Mouse (Mus musculus) cerebellum, postnatal 25 days (tissue): Measurements from ENCODE around the gene Toe1.
"Not testable (repeated sequence)": the region's sequence is repeated elsewhere in the genome, so short reads cannot be mapped to it uniquely, and the experiment has no call there.

Experiments used
- DNase-seq, 2 experiments: peaks; one replicate each; pipeline ENCODE4 v3.0.0; 2021; ENCODE audit warnings: mixed read lengths in 2 of 2

Toe1 gene

DNA sequence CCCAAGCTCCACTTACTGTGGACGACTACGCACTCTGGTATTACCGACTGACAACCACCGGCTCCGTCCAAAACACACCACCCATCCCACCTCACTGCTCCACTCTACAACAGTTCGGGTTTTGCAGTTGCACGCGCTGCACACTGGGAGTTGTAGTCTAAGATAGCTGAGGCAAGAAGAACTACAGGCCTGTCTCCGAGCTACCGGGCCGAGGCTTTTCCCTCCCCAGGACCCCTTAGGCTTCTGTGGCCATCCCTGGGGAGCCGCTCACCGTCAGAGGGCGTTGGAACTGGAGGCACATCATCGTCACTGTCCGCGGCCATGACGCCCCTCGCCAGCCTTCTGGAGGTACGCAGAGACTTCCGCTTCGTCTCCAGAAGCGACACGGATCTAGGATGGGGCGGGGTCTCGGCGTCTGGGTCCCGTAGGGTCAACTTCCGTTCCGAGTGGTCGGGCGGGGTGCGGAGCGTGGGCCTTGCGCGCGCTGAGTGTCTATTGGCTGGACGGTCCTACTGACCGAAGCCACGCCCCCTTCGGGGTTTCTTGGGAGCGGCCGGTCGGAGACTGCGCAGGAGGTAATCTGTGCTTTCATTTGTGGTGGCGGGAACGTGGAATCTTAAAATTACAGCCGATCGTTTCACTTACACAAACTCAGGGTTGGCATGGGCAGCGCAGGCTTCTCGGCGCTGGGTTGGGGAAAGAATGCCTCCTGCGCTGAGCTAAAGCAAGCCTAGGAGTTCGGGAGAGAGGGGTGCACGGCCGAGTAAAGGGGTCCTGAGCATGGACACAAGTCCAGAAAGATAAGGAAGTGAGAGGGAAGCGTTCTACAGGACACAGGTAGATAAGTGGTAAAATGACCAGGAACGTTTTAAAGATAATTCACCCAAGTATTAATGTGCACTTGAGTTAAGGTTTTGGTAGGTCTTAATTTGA lies at the start of gene Toe1, which contains the start of gene Mutyh:
Gene Toe1 (minus strand): TSS at position 444 of the 933 bp plus-strand sequence.
Gene Mutyh (plus strand): TSS at position 527 of the 933 bp plus-strand sequence.
- DNase-seq: peak; percentile 91 to 97

DNA sequence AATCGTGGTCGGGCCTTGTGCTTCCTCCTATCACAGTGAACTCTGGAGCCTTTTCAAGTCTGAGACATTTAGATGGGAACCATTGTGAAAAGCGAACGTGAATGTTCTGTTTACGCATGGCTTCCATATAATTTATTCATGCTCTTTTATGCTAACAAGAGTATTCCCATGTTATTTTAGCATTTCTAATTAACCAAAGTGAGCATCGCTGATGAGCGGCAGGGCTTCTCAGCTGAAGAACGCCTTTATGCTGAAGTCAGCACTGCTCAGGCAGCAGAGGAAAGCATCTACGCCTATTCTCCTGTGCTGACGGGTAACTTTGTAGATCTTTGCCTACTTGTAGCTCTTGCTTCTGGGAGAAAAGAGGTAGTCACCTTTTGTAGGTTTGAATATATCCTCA lies 49.8 kb upstream of the Toe1 start:
- DNase-seq: no peak

DNA sequence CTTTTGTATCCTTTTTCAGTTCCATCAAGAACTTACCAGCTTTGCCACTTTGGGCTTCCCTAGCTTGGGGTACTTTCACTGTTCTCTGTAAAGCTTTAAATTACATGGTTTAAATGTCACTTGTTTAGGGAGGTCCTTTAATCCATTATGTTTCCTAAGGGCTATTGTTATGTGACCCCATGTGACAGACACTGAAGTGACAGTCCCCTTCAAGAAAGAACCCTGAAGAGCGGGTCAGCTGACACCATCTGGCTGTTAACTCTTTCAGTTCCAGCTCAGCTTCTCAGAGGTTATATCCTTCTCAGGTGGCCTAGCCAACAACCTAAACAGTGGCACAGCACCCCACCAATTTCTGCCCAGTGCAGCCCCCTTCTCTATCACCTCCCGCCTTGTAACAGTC lies 46.8 kb upstream of the Toe1 start:
- no peak for DNase-seq

DNA sequence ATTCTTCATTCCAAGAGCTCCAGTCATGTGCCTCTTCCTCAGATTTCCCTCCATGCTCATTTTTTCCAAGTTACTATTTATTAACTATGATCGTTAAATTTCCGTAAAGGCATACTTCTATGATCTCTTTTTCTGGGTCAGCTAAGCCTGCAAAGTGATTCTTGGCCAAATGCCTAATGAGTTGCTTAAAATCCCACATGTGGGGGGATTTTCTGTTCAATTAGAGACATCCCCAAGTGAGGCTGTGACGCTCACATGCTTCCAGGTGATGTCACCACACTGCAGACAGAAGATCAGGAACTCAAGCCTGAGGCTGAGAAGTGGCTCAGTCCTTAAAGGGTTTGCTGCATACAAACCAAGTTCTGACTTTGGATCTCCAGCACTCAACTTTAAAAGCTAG lies 42.5 kb upstream of the Toe1 start:
- no peak for DNase-seq

DNA sequence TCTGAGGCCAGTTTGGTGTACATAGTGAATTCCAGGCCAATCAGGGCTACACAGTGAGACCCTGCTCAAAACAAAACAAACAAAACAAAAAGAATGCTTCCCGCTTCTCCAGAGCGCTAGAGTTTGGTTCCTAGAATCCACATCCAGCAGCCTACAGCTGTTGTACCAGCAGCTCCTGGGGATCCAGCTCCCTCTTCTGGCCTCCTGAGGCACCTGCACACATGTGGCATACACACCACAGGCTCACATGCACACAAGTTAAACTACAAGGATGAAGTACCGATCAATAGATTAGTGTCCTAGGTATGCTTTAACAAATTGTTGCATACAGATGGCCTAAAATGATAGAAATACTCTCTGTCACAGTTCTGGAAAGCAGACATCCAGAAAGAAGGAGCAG lies 36.9 kb upstream of the Toe1 start:
- no peak for DNase-seq

DNA sequence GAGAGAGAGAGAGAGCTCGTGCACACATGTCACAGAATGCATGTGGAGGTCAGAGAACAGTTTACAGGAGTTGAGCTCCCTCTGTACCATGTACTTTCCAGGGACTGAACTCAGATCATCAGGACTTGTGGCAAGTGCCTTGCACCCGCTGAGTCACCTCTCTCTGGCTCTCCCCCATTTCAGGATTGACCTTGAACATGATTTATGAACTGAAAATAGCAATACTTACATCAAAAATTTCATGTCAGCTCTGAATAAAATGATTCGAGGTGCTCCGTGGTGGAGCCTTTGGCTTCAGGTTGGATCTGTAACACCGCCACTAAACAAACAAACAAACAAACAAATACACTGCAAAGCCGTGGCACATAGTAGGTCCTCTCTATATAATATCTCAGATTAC lies 33.4 kb upstream of the Toe1 start:
- no peak for DNase-seq

DNA sequence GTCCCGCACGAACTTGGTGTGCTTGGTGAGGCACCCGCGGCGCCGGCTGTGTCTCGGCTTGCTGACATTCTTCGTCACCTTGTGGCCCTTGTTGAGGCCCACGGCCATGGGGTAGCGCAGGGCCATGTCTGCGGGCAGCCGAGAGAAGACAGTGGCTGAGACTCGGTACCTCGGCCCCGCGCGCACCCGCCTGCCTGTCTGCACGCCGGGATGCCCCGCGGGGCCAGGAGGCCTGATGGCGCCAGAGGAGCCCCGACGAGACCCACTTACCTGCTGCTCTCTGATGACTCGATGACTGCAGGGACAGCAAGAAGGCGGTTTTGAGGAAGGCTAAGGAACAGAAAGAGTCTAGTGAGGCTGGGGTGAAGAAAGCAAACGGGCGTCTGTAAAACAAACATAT lies 32.7 kb upstream of the Toe1 start:
- DNase-seq: not testable (repeated sequence)

DNA sequence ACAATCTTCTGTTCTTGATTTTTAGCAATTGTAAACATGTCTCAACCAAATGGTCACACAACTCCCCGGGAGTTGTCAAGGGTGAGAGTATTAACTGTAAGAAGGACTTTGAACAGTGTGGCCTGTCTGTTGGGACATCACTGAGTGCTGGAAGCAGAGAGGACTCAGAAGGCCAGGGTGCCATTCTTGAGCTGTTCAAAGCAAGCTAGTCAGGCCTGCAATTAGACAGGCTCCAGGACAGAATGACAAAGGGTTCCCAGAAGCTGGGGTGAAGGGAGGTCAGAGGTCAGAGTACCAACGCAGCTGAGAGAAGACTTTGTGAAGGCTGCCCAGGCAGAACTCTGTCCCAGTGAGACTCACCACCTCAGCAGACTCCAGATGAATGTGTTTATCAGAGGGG lies 31.6 kb upstream of the Toe1 start:
- DNase-seq: no peak

DNA sequence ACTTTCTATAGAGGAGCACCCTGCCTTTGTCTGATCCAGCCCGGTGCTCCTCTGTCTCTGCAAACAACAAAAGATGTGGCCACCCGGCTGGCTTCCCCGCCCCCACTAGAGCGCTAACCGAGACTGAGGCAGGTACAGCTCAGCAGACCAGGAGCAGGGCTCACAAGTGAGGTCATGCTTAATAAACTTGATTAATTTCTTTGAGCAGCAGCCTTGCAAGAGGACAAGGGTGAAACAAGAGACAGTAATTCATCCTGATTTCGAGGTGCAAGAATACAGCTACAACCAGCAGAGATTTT lies 22.6 kb upstream of the Toe1 start:
- DNase-seq: no peak

DNA sequence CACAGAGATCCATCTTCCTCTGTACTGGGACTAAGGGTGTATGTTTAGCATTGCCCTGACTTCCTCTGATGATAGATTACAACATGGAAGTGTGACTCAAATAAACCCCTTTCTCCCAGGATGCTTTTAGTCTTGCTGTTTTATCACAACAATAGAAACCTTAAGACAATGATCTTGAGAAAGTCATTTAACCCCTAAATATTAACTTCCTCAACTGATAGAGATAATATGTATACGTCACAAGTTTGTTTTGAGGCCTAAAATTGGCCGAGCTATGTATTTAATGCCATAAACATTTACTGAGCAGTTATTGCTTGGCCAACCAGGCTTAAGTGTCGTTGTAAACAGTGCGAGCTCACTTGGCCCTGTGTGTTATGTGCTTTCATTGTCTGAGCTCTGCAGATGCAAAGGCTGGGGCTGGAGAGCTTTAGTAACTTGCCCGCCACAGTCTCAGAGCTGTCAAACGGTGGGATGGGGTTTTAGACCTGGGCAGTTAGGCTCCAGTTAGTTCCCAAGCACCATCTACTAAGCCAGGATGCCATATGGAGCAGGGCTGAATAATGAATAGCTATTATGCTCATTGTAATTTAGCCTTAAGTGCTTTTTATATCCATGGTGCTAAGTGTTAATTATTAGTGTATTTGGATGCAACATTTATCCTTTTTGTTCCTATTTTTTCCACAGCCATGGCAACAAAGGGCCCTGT lies 22.1 kb upstream of the Toe1 start:
- no peak for DNase-seq

DNA sequence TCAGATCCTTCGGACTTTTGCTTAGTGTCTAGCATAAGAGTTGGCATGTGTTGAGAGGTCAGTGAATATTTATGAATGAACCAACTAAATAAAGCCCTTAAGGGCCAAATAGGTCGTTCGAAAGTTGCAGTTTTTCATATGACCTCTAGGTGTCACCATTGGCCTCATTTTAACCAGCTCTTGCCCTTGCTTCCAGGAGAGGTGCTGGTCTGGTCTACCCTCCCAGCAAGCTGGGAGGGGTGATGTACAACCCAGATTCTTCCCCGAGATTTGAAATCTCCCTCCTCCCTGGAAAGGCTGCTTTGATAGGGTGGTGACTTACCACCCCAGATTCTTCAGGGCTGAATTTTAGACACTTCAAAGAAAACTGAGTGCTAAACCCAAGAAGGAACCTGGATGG lies 20.4 kb upstream of the Toe1 start:
- peak; percentile 34 to 54 for DNase-seq

DNA sequence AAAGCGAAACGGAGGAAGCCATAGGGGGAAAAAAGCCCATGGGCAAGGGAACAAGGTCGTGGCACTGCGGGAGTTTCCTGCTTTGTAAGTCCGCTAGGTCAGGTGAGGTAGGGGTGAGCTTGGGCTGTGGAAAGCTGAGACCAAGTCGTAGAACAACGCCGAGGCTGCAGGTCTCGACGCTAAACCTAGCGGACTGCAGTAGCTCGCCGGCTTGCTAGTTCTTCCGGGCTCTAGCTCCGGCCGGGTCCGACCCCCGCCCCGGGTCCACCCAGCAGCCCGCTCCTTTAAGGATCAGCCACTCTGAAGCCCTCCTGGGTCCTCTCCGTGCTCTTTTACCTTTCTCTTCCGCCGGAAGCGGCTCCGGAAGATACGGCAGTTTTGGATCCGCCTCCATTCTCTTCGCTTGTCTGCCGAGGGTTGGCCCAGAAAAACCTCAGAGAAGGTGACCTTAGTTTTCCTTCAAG lies 17.1 kb upstream of the Toe1 start:
- peak; percentile 85 for DNase-seq

DNA sequence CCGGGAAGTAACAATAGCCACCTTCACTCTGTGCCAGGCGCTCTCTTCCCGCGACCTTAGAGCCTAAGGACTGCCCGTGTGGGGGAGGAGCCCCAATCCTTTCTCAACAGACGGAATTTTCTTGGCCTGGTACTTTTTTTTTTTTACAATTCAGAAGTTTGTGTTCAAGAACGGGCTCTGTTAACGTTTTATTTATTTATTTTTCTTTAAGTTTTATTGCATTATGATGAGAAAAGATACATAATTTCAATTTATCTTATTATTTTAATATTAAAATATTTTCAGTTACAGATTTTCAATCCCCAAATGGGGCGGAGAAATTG lies 14.2 kb upstream of the Toe1 start, which contains the start of gene Hpdl:
Gene Hpdl (minus strand): TSS at position 14 of the 323 bp plus-strand sequence.
- no peak for DNase-seq

DNA sequence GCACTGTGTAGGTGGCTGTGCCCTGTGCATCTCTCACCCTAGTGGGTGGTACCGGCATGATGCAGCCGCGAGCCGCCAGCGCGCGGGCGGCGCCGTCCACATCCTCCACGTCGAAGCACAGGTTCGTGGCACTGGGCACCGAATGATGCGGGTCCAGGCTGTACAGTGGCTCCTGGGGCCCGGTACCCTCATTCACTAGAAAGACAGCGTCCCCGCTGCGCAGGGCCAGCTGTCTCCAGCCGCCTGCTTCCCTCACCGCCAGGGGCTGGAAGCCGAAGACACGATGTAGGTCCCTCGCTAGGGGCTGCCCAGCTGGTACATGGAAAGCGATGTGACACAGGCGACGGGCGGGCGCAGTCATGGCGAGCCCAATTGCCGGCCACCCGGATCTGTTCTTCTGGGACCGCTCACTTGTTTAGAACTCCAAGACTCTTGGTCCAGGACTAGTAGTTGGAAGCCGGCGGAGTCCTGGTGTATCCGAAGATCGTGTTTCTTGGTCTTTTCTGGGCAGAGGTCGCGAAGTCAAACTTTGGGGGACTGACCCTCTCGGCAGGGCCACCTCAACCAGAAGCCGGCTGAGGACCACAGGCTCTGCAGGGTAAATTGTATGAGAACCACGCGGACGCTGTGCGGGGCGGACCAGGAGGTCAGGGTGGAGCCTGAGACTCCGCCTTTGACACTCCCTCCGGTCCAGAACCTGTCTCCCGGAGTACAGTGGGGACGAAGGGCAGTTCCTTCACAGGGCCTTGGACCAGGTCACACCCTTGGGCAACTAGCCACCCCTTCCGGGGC lies 13.7 kb upstream of the Toe1 start:
- DNase-seq: peak; percentile 76 to 80

DNA sequence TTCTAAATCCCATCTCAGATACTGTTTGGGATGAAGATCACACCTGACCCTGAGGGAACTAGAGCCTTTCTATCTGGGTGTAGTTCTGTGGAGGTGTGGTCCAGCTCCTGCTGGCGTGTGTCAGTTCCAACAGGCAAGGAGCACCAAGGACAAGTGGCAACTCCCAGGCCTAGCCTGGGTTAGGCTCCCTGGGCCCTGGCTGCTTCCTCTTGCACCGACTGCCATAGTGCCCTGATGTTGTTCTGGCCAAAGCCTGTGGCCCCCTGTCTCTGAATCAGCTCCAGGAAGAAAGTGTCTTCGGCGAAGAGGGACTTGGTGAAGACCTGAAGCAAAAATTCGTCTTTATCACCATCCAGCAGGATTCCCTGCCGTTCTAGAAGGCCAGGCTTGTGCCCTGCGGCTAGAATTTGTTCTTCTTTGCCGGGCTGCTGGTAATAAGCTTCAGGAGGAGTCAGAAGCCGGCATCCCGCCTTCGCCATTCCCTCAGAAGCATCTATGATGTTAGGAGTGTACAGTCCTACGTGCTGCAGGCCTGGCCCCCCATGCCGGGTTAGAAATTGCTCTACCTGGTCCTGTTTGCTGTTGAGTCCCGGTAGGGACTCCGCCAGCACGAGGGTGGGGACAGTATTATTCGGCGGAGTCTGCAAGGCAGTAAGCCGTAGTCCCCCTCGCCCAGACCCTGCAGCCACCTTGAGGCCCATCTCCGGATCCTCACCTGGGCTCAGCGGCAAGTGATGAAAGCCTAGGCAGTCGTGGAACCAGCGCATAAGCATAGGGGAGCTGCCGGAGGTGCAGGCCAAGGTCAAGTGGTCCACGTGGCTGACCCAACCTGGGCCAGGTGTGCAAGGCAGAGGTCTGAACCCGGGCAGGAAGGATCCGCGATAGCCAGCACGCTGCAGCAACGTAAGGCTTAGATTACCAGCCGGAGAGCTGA lies 12.8 kb upstream of the Toe1 start:
- DNase-seq: no peak

DNA sequence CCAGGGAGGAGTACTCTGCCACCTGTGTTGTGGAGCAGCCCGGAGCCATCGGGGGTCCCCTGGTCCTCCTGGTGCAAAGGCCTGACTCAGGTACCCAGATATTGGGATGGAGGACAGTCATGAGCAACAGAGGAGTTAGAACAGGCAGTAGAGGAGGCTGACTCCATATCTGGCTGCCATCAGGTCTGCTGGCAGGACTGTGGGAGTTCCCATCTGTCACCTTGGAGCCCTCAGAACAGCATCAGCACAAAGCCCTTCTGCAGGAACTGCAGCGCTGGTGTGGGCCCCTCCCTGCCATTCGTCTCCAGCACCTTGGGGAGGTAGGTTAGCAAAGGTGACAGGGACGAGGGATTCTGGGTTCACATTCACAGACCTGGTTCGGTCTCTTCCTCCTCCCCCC lies 10.0 kb upstream of the Toe1 start:
- peak; percentile 74 to 75 for DNase-seq

DNA sequence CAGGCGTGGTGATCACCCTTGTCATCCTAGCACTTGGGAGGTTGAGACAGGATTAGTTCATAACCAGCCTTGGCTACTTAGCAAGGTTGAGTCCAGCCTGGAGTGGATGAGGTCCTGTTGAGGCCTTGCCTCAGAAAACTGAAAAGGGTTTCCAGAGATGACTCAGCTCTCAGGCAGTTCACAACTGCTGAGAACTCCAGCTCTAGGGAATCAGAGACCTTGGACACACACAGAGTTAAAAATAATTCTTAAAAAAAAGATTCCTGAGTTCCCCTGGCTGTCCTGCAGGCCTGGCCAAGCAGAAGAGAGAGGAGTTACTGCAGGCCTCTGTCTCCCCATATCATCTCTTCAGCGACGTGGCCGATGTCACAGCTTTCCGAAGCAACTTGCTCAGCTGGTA lies 7.8 kb upstream of the Toe1 start:
- no peak for DNase-seq

DNA sequence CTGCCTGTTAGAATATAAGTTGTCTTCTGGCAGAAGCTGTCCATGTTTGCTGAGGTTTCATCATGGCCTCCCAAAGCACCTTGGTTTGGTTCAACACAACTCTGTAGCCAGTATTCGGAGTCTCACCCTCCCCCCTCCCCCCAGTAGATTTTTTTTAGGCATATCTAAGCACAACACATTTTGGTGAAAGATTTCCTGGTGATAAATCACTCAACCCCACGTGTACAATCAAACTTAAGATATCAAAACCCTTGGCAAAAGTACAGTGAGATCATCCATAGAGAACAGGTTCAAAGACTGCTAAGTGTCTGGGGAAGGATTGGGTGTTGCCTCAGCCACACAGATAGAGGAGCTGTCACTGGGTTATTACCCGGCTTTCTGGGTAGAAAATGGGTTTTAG lies 3.6 kb upstream of the Toe1 start:
- DNase-seq: no peak

DNA sequence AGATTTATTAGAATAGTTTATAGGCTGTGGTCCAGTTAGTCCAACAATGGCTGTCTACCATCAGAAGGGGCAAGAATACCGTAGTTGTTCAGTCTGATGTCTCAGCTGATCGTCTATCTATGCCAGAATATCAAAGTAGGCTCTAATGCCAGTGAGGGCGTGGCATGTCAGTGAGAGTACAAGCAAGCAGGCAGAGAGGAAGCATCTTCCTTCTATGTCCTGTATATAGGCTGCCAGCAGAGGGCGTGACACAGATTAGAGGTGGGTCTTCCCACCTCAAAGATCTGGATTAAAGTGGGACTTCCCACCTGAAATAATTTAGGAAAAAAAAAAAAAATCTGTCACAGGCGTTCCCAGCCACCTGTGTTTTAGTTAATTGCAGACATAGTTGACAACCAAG lies 7.5 kb downstream of the Toe1 start:
- no peak for DNase-seq

DNA sequence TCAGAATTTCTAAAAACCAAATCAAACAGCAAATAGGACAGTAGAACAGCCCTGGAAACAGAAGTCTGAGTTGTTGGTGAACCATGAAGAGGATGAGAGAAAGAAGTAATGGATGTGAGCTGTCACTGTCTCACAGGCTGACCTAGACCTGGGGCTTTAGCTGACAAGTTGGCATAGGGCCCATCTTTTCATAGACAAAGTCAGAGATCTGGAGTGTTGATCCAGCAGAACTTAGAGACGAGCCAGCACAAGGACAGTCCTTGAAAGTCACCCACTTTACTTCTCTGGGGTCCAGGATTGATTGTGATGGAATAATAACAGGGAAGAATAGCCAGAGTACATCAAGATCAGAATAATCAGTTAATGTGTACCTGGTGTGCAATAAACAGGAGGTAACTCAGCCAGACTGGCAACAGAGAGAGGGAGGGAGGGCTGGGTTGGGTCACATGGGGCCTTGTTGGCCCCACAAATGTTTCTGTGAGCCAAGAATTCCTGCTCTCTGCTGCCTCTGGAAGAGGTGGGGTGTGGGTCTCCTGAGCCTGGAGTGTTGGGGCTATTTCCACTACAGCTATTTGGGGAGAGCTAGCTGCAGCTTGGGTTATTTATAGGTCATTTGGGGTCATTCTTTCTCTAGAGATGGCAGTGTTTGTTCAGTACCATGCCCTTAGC lies 10.9 kb downstream of the Toe1 start:
- no peak for DNase-seq

DNA sequence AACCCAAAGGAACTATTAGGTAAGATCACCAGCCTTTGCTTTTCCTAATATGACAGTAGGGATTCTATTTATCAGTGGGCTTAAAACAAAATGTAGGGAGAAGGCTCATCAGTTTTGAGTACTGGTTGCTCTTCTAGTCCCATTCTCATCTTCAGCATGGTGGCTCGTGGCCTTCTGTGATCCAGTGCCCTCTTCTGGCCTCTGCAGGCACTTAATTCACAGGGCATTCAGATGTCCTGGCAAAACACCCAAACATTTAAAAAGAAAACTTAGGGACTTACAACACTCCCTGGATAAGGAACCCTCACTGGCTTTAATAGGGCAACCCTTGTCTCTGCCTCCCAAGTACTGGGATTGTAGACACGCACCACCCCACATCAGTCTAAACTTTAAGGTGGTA lies 13.2 kb downstream of the Toe1 start:
- DNase-seq: no peak

DNA sequence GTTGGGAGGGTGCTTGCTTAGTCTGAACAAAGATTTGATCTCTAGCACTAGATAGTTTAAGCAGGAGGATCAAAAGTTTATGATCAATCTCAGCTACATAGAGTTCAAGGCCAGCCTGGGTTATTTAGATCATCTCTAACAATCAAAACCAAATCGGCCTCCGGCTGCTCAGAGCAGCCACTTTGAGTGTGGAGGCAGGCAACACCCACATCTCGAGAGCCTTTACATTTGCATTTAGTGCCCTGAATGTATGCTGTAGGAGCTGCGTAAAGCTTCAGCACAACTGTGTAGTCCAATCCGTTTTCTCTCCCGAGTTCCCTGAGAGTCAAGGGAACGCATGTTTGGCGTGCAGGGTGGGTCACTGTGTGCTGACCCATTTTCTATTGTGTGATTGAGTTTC lies 15.0 kb downstream of the Toe1 start:
- DNase-seq: no peak
